Mouse (Mus musculus): Measurements from ENCODE around the gene Socs3.

DNA sequence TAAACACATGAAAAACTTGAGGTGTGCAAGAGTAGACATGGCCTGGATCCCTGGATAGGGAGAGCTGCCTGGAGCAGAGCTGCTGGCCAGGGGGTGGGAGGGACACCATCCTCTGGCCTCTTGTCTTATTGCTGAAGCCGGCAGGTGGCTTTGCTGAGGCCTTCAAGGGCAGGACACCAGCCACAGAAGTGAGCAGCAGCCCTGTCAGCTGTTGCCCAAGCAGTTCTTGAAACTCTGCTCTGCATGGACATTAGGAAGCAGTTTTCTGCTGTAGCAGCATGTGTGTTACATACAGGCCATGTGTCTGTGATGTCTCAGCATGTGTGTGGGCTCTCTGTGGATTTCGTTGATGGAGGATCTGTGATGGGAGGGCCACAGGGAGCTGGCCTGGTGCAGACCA lies 43.5 kb upstream of the Socs3 start:
- TF ChIP-seq POLR2A (IDR thresholded peaks at IDR 0.05; ENCODE audit: low read depth, low read length): no peak
- TF ChIP-seq CTCF (conservative IDR thresholded peaks at IDR 0.05; ENCODE audit: insufficient read depth, insufficient read length, low read depth, low read length): no peak

All from kidney, adult 2 months (tissue).